Mouse (Mus musculus): Measurements from ENCODE around the gene Cemip.
A peak's percentile ranks its signal among the peaks of the same experiment; 100 is the strongest.
"Not testable (repeated sequence)": the region's sequence is repeated elsewhere in the genome, so short reads cannot be mapped to it uniquely, and the experiment has no call there.

Cemip gene

GRCm38 (mm10) chr7:83892333-83892669 is 194.0 kb downstream of the Cemip start:
- DNase-seq (ENCODE audit: low spot score): peak; percentile 36

GRCm38 (mm10) chr7:83891433-83892332 is 194.6 kb downstream of the Cemip start:
- DNase-seq (ENCODE audit: low spot score): peak; percentile 97

GRCm38 (mm10) chr7:83889946-83890345 is 196.4 kb downstream of the Cemip start:
- not testable (repeated sequence) for DNase-seq (ENCODE audit: low spot score)

GRCm38 (mm10) chr7:83889383-83889782 is 196.9 kb downstream of the Cemip start:
- DNase-seq (ENCODE audit: low spot score): no peak

GRCm38 (mm10) chr7:83886366-83887129 is 199.8 kb downstream of the Cemip start:
- no peak for DNase-seq (ENCODE audit: low spot score)

- no peak for DNase-seq (ENCODE audit: low spot score)
Observed at GRCm38 (mm10) chr7:83885835-83886234, 200.5 kb downstream of the Cemip start.

GRCm38 (mm10) chr7:83884921-83885532 is 201.3 kb downstream of the Cemip start:
- no peak for DNase-seq (ENCODE audit: low spot score)

GRCm38 (mm10) chr7:83884021-83884658 is 202.2 kb downstream of the Cemip start, which contains the start of the genes Tlnrd1 and Mesd:
Gene Tlnrd1 (minus strand): TSS chr7:83884305.
Gene Mesd (plus strand): TSS chr7:83884466.
- DNase-seq (ENCODE audit: low spot score): peak; percentile 71

GRCm38 (mm10) chr7:83883276-83884020 is 202.9 kb downstream of the Cemip start:
- no peak for DNase-seq (ENCODE audit: low spot score)
